In the genomic region with DNA sequence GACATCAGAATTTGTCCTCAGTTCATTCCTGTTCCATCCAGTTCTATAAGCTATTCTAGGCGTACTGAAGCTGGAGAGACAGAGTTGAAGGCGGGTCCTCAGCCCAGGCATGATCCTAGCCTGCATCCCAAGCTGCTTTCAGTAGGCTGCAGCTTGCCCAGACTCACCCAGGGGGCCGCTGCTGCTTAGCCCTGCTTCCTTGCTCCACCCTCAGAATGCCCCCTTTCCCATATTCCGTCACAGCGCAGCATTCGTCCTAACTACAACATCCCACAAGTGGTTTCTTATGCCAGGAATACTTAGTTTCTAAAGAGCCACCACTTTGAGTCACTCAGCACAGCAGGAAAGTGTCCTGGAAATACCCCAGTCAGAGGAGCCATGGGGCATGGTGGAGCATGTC, we compare ENCODE assay signal across 23 mouse cellular contexts. TPM values are rescaled to one million over a fixed set of nuclear protein-coding genes. Genes with fewer than 3 reads are reported as not detected.
A peak's percentile ranks its signal among the peaks of the same experiment; 100 is the strongest.
DNase-seq lines count a peak whose midpoint lies in the region; ATAC-seq lines count a peak whose summit lies in the region.
"Had no signal": no experiment of that assay in that cellular context is flagged by ENCODE, and none has a peak within 500 bp of the region (broad histone marks: within the 10 kb centered on the region; RNA-seq: fewer than 3 reads in every experiment).

No protein-coding gene starts in this region.

- H3K4me1 ChIP-seq in heart, embryonic 11.5 days (ENCODE audit: control insufficient read depth, insufficient read depth, low read length) = peaks cover 33% of the 10 kb centered on the region
- H3K4me1 ChIP-seq in heart, embryonic 12.5 days (replicated peaks) = peaks cover 44% of the 10 kb centered on the region
- peaks cover 10% of the 10 kb centered on the region for H3K4me1 ChIP-seq in intestine, embryonic 14.5 days (replicated peaks; ENCODE audit: control insufficient read depth, insufficient read depth, low read length)
- peaks cover 17% of the 10 kb centered on the region for H3K4me1 ChIP-seq in stomach, embryonic 16.5 days (ENCODE audit: control insufficient read depth, insufficient read depth, low read length)
- H3K4me1 ChIP-seq in kidney, embryonic 16.5 days (ENCODE audit: insufficient read depth, low read length) = peaks cover 13% of the 10 kb centered on the region; the same call in 1 of the 2 replicates
- H3K4me1 ChIP-seq: neural tube, embryonic 13.5 days had no signal

- H3K36me3 ChIP-seq in heart, embryonic 11.5 days (ENCODE audit: control insufficient read depth, insufficient read depth, low read length) = no peaks in the 10 kb centered on the region; the same call in 1 of the 2 replicates
- H3K36me3 ChIP-seq in heart, embryonic 12.5 days = peaks cover 13% of the 10 kb centered on the region
- H3K36me3 ChIP-seq in intestine, embryonic 14.5 days (ENCODE audit: control insufficient read depth, insufficient read depth, low read length) = no peaks in the 10 kb centered on the region
- no peaks in the 10 kb centered on the region for H3K36me3 ChIP-seq in stomach, embryonic 16.5 days (ENCODE audit: control insufficient read depth, insufficient read depth, low read length)
- no peaks in the 10 kb centered on the region for H3K36me3 ChIP-seq in kidney, embryonic 16.5 days (ENCODE audit: insufficient read depth, low read length)
- H3K36me3 ChIP-seq: embryonic facial prominence, embryonic 12.5 days; neural tube, embryonic 13.5 days had no signal

- ATAC-seq in heart, embryonic 11.5 days (replicated peaks; ENCODE audit: insufficient number of reproducible peaks, low FRiP score, low TSS enrichment) = no peak
- ATAC-seq in heart, embryonic 12.5 days (ENCODE audit: insufficient number of reproducible peaks, low FRiP score) = no peak
- ATAC-seq in intestine, embryonic 14.5 days (replicated peaks; ENCODE audit: low FRiP score, low TSS enrichment, low read depth) = no peak
- no peak for ATAC-seq in stomach, embryonic 16.5 days (ENCODE audit: insufficient read depth, low FRiP score)
- ATAC-seq in kidney, embryonic 16.5 days (ENCODE audit: low FRiP score, low TSS enrichment) = no peak
- ATAC-seq: forebrain, postnatal 0 days; hindbrain, embryonic 16.5 days had no signal

- peak overlapping the region; percentile 92 for H3K27ac ChIP-seq in heart, embryonic 11.5 days (ENCODE audit: low read depth, low read length)
- peak overlapping the region; percentile 97 for H3K27ac ChIP-seq in heart, embryonic 12.5 days (ENCODE audit: poor library complexity, severe bottlenecking)
- H3K27ac ChIP-seq in intestine, embryonic 14.5 days (ENCODE audit: low read depth) = no peak overlapping the region
- H3K27ac ChIP-seq in stomach, embryonic 16.5 days (ENCODE audit: low read length) = peak overlapping the region; percentile 41; the same call in 1 of the 2 replicates
- H3K27ac ChIP-seq in kidney, embryonic 16.5 days (ENCODE audit: low read length) = no peak overlapping the region
- H3K27ac ChIP-seq: embryonic facial prominence, embryonic 12.5 days; neural tube, embryonic 13.5 days had no signal

- intact Hi-C loops in heart, postnatal 25 days (cut with DNase I) = no loop called here

- H3K4me3 ChIP-seq in heart, embryonic 11.5 days (ENCODE audit: low read depth, low read length) = peak overlapping the region; percentile 62
- peak overlapping the region; percentile 79 for H3K4me3 ChIP-seq in heart, embryonic 12.5 days
- peak overlapping the region; percentile 26; the same call in 1 of the 2 replicates for H3K4me3 ChIP-seq in intestine, embryonic 14.5 days (ENCODE audit: low read depth, low read length)
- H3K4me3 ChIP-seq in stomach, embryonic 16.5 days (replicated peaks; ENCODE audit: low read length) = peak overlapping the region; percentile 47
- no peak overlapping the region for H3K4me3 ChIP-seq in kidney, embryonic 16.5 days (ENCODE audit: low read length)
- H3K4me3 ChIP-seq: embryonic facial prominence, embryonic 12.5 days; neural tube, embryonic 13.5 days had no signal

- H3K9me3 ChIP-seq in heart, embryonic 11.5 days (replicated peaks; ENCODE audit: control insufficient read depth, low read length) = no peaks in the 10 kb centered on the region
- H3K9me3 ChIP-seq in heart, embryonic 12.5 days (replicated peaks) = no peaks in the 10 kb centered on the region
- no peaks in the 10 kb centered on the region for H3K9me3 ChIP-seq in intestine, embryonic 14.5 days (ENCODE audit: control insufficient read depth, low read length)
- H3K9me3 ChIP-seq in stomach, embryonic 16.5 days (replicated peaks; ENCODE audit: control insufficient read depth, low read length) = no peaks in the 10 kb centered on the region
- H3K9me3 ChIP-seq in kidney, embryonic 16.5 days (ENCODE audit: low read length) = no peaks in the 10 kb centered on the region
- H3K9me3 ChIP-seq: embryonic facial prominence, embryonic 12.5 days; neural tube, embryonic 13.5 days had no signal

- no peak for DNase-seq in heart, postnatal 25 days (ENCODE audit: low spot score)
- no peak for DNase-seq in intestine, embryonic 14.5 days (ENCODE audit: low spot score)
- DNase-seq in right cerebral cortex, adult 18-20 months = no peak
- DNase-seq: adrenal gland, postnatal 14 days; B cell, adult 2 months; cerebellum, adult 2 months; forebrain, postnatal 0 days; gastrocnemius, postnatal 10 days; kidney, adult 9 months; liver; lung, adult 2 months; right cerebral cortex, postnatal 25 days; thymus, adult 18-20 months had no signal

- H3K4me2 ChIP-seq in heart, embryonic 11.5 days = peak overlapping the region; percentile 76
- peak overlapping the region; percentile 71 for H3K4me2 ChIP-seq in heart, embryonic 12.5 days
- H3K4me2 ChIP-seq in intestine, embryonic 14.5 days (ENCODE audit: low read length) = peak overlapping the region; percentile 48
- peak overlapping the region; percentile 47 for H3K4me2 ChIP-seq in stomach, embryonic 16.5 days (ENCODE audit: low read depth, low read length)
- no peak overlapping the region for H3K4me2 ChIP-seq in kidney, embryonic 16.5 days (replicated peaks; ENCODE audit: low read depth, low read length)
- H3K4me2 ChIP-seq: embryonic facial prominence, embryonic 12.5 days; neural tube, embryonic 13.5 days had no signal

- no peaks in the 10 kb centered on the region for H3K27me3 ChIP-seq in heart, embryonic 11.5 days (ENCODE audit: control insufficient read depth, insufficient read depth, low read length)
- no peaks in the 10 kb centered on the region for H3K27me3 ChIP-seq in heart, embryonic 12.5 days (replicated peaks)
- no peaks in the 10 kb centered on the region for H3K27me3 ChIP-seq in intestine, embryonic 14.5 days (replicated peaks; ENCODE audit: control insufficient read depth, insufficient read depth, low read length)
- no peaks in the 10 kb centered on the region for H3K27me3 ChIP-seq in stomach, embryonic 16.5 days (ENCODE audit: control insufficient read depth, insufficient read depth, low read length)
- no peaks in the 10 kb centered on the region for H3K27me3 ChIP-seq in kidney, embryonic 16.5 days (ENCODE audit: insufficient read depth, low read length)
- H3K27me3 ChIP-seq: embryonic facial prominence, embryonic 12.5 days; neural tube, embryonic 13.5 days had no signal

- H3K9ac ChIP-seq in heart, embryonic 11.5 days (ENCODE audit: low read depth, low read length) = peak overlapping the region; percentile 97
- peak overlapping the region; percentile 97 for H3K9ac ChIP-seq in heart, embryonic 12.5 days
- peak overlapping the region; percentile 7; the same call in 1 of the 2 replicates for H3K9ac ChIP-seq in intestine, embryonic 14.5 days (ENCODE audit: low read length)
- peak overlapping the region; percentile 54; the same call in 1 of the 2 replicates for H3K9ac ChIP-seq in stomach, embryonic 16.5 days (ENCODE audit: low read length)
- no peak overlapping the region for H3K9ac ChIP-seq in kidney, embryonic 16.5 days (replicated peaks; ENCODE audit: low read length)
- H3K9ac ChIP-seq: embryonic facial prominence, embryonic 12.5 days; forebrain, postnatal 0 days; neural tube, embryonic 13.5 days had no signal

- WGBS in heart, embryonic 11.5 days (ENCODE audit: insufficient replicate concordance) = 39% methylated on average over 6 of the region's 6 CpGs
- 51% methylated on average over 6 of the region's 6 CpGs for WGBS in heart, embryonic 12.5 days
- 74% methylated on average over 6 of the region's 6 CpGs for WGBS in intestine, embryonic 14.5 days
- WGBS in stomach, embryonic 16.5 days = 61% methylated on average over 6 of the region's 6 CpGs
- WGBS in kidney, embryonic 16.5 days = 71% methylated on average over 6 of the region's 6 CpGs

RNA-seq across cellular contexts. Expression of a gene that starts 2.8 kb away (rescaled TPM):
- 19.5 and 22.7 TPM in 2 replicates for polyA plus RNA-seq in heart, embryonic 11.5 days (2014; fragmentation: Nextera tagmentation; extraction: Ambion mirVana)
- total RNA-seq in heart, postnatal 25 days (2021) = 100 to 1,000 TPM; 374 to 418 TPM
- polyA plus RNA-seq in heart, embryonic 12.5 days (2016; fragmentation: Nextera tagmentation; extraction: Ambion mirVana) = 62.5 and 62.7 TPM in 2 replicates
- 5.6 and 5.9 TPM in 2 replicates for polyA plus RNA-seq in intestine, embryonic 14.5 days (2014; fragmentation: Nextera tagmentation; extraction: Ambion mirVana)
- polyA plus RNA-seq in stomach, embryonic 16.5 days (2015; fragmentation: Nextera tagmentation; extraction: Ambion mirVana) = 8.5 and 11.2 TPM in 2 replicates
- polyA plus RNA-seq in kidney, embryonic 16.5 days (2015; fragmentation: Nextera tagmentation; extraction: Ambion mirVana) = 2.8 and 3.3 TPM in 2 replicates
- total RNA-seq: common myeloid progenitor, adult 5-6 weeks; monocyte, adult 5-6 weeks had no signal

RNA-seq across cellular contexts. Expression of a gene that starts 29.5 kb away (rescaled TPM):
- 60.8 and 64.1 TPM in 2 replicates for polyA plus RNA-seq in heart, embryonic 11.5 days (2014; fragmentation: Nextera tagmentation; extraction: Ambion mirVana)
- total RNA-seq in heart, postnatal 25 days (2021) = 10 to 100 TPM; 21.0 to 21.6 TPM
- 55.3 and 57.2 TPM in 2 replicates for polyA plus RNA-seq in heart, embryonic 12.5 days (2016; fragmentation: Nextera tagmentation; extraction: Ambion mirVana)
- polyA plus RNA-seq in intestine, embryonic 14.5 days (2014; fragmentation: Nextera tagmentation; extraction: Ambion mirVana) = 88.9 and 97.7 TPM in 2 replicates
- polyA plus RNA-seq in stomach, embryonic 16.5 days (2015; fragmentation: Nextera tagmentation; extraction: Ambion mirVana) = 79.0 and 86.1 TPM in 2 replicates
- 95.6 and 99.2 TPM in 2 replicates for polyA plus RNA-seq in kidney, embryonic 16.5 days (2015; fragmentation: Nextera tagmentation; extraction: Ambion mirVana)

RNA-seq across cellular contexts. Expression of a gene that starts 43.3 kb away (rescaled TPM):
- 0.31 and 0.64 TPM in 2 replicates for polyA plus RNA-seq in heart, embryonic 11.5 days (2014; fragmentation: Nextera tagmentation; extraction: Ambion mirVana)
- not detected for total RNA-seq in heart, postnatal 25 days (2021)
- 0.19 and 0.63 TPM in 2 replicates for polyA plus RNA-seq in heart, embryonic 12.5 days (2016; fragmentation: Nextera tagmentation; extraction: Ambion mirVana)
- 9.7 and 13.2 TPM in 2 replicates for polyA plus RNA-seq in intestine, embryonic 14.5 days (2014; fragmentation: Nextera tagmentation; extraction: Ambion mirVana)
- polyA plus RNA-seq in stomach, embryonic 16.5 days (2015; fragmentation: Nextera tagmentation; extraction: Ambion mirVana) = 5.2 and 5.3 TPM in 2 replicates
- polyA plus RNA-seq in kidney, embryonic 16.5 days (2015; fragmentation: Nextera tagmentation; extraction: Ambion mirVana) = 0.91 and 2.2 TPM in 2 replicates
- total RNA-seq: heart, postnatal 14 days; monocyte, adult 5-6 weeks had no signal

Comparison
In these comparisons a context has a peak if more than half of its experiments do, and no peak if none do; other contexts are left out.
1. H3K27ac ChIP-seq: peak in heart, embryonic 11.5 days (single experiment), heart, embryonic 12.5 days (single experiment) and stomach, embryonic 16.5 days (single experiment); none in intestine, embryonic 14.5 days (single experiment) and kidney, embryonic 16.5 days (single experiment).